Comparison of ENCODE assay signal across 31 mouse cellular contexts in the genomic region with DNA sequence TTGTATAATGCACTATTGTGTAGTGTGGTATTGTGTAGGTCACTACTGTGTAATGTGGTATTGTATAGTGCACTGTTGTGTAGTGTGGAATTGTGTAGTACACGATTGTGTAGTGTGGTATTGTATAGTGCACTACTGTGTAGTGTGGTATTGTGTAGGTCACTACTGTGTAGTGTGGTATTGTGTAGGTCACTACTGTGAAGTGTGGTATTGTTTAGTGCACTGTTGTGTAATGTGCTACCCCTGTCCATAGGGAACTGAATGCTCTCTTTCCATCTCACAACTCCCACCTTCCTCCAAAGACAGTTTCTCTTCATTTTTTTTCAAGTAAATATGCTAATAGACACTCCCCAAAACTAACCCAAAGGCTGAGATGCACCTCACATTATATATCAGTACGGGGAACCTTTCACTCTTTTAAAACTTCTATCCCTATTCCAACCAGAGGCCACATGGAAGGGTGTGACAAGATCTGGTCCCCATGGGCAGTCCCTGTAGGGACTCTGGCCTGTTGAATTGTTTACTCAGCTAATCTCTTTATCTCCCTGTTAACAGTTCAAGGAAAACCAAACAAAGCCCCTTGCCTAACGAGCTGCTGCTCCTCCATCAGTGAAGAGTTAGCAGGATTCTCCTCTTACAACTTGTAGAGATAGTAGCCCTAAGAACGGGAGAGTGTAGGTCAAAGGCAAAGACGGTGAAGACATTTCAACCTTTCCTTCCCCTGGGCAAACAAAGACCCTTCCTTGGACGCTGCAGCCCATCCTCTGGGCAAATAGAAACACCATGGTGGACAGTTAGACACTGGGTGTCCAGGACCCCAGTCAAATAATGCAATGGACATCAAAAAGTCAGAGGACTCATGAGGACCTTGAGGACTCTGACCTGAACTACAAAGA. TPM values are rescaled to one million over a fixed set of nuclear protein-coding genes. Genes with fewer than 3 reads are reported as not detected.
DNase-seq lines count a peak whose midpoint lies in the region; ATAC-seq and TF ChIP-seq lines count a peak whose summit lies in the region.
"Had no signal": no experiment of that assay in that cellular context is flagged by ENCODE, and none has a peak within 500 bp of the region (broad histone marks: within the 10 kb centered on the region; RNA-seq: fewer than 3 reads in every experiment).

No protein-coding gene starts in this region.

- H3K36me3 ChIP-seq in heart, embryonic 11.5 days (ENCODE audit: control insufficient read depth, insufficient read depth, low read length) = no peaks in the 10 kb centered on the region; the same call in 1 of the 2 replicates
- no peaks in the 10 kb centered on the region; the same call in 1 of the 2 replicates for H3K36me3 ChIP-seq in liver, embryonic 14.5 days (replicated peaks; ENCODE audit: control insufficient read depth, insufficient read depth, low read depth)
- H3K36me3 ChIP-seq: midbrain, embryonic 15.5 days had no signal

- 0 out of 2 replicates have a peak, but pooled peaks cover 2% of the 10 kb centered on the region for H3K9me3 ChIP-seq in heart, embryonic 11.5 days (replicated peaks; ENCODE audit: control insufficient read depth, low read length)
- H3K9me3 ChIP-seq in liver, embryonic 14.5 days (ENCODE audit: control insufficient read depth, low read length) = no peaks in the 10 kb centered on the region
- H3K9me3 ChIP-seq: embryonic facial prominence, embryonic 15.5 days; forebrain, embryonic 13.5 days; lung, embryonic 15.5 days; midbrain, embryonic 15.5 days had no signal

- no peaks in the 10 kb centered on the region for H3K27me3 ChIP-seq in heart, embryonic 11.5 days (ENCODE audit: control insufficient read depth, insufficient read depth, low read length)
- no peaks in the 10 kb centered on the region for H3K27me3 ChIP-seq in liver, embryonic 14.5 days (ENCODE audit: control insufficient read depth, insufficient read depth, low read length)
- H3K27me3 ChIP-seq: CH12.LX; embryonic facial prominence, embryonic 15.5 days; forebrain, embryonic 13.5 days; heart, embryonic 13.5 days; limb, embryonic 13.5 days; lung, embryonic 15.5 days; midbrain, embryonic 15.5 days had no signal

- TF ChIP-seq EP300 in liver, embryonic 14.5 days (IDR thresholded peaks at IDR 0.05; ENCODE audit: low read depth) = no peak

- peak; percentile 61 for DNase-seq in heart, adult 11 months
- no peak for DNase-seq in liver, embryonic 14.5 days (ENCODE audit: low read depth in 3 of 3, low spot score in 3 of 3)
- no peak for DNase-seq in adrenal gland, adult 2 months
- DNase-seq in right cerebral cortex, adult 18-20 months = no peak
- DNase-seq: adrenal gland, adult 8-10 months; cerebellum, adult 8-10 months; cerebellum, postnatal 25 days; gastrocnemius, postnatal 25 days; heart, adult 2 months; heart, postnatal 10 days; kidney, adult 2 months; kidney, postnatal 36 days; spleen, adult 18-20 months; thymus, adult 2 months; thymus, postnatal 36 days had no signal

- H3K4me3 ChIP-seq in heart, embryonic 11.5 days (ENCODE audit: low read depth, low read length) = no peak overlapping the region
- no peak overlapping the region for H3K4me3 ChIP-seq in liver, embryonic 14.5 days (ENCODE audit: insufficient read depth in 1 of 2, low read depth in 2 of 2, low read length in 2 of 2)
- H3K4me3 ChIP-seq: embryonic facial prominence, embryonic 10.5 days; embryonic facial prominence, embryonic 15.5 days; forebrain, embryonic 13.5 days; heart, adult 2 months; heart, embryonic 13.5 days; layer of hippocampus, adult 2 months; left cerebral cortex, adult 2 months; limb, embryonic 13.5 days; lung, embryonic 15.5 days; midbrain, embryonic 15.5 days had no signal

- no peak overlapping the region for H3K27ac ChIP-seq in heart, embryonic 11.5 days (ENCODE audit: low read depth, low read length)
- no peak overlapping the region for H3K27ac ChIP-seq in liver, embryonic 14.5 days
- H3K27ac ChIP-seq: embryonic facial prominence, embryonic 10.5 days; embryonic facial prominence, embryonic 15.5 days; forebrain, embryonic 13.5 days; heart, adult 2 months; heart, embryonic 13.5 days; hindbrain, embryonic 14.5 days; layer of hippocampus, adult 2 months; left cerebral cortex, adult 2 months; limb, embryonic 13.5 days; lung, embryonic 15.5 days; midbrain, embryonic 15.5 days; stomach, postnatal 0 days had no signal

- ATAC-seq in heart, embryonic 11.5 days (replicated peaks; ENCODE audit: insufficient number of reproducible peaks, low FRiP score, low TSS enrichment) = no peak
- ATAC-seq in granulocyte monocyte progenitor cell, adult 5-6 weeks (replicated peaks; ENCODE audit: poor library complexity, severe bottlenecking) = peak; percentile 56; the same call in 1 of the 2 replicates
- peak; percentile 70 for ATAC-seq in liver, embryonic 14.5 days (ENCODE audit: insufficient read depth)
- peak; percentile 24; the same call in 1 of the 2 replicates for ATAC-seq in megakaryocyte progenitor cell, adult 5-6 weeks (replicated peaks; ENCODE audit: poor library complexity)
- ATAC-seq: activated CD4-positive, CD25-positive, alpha-beta regulatory T cell, adult 4 months; forebrain, embryonic 13.5 days; midbrain, embryonic 15.5 days had no signal

- H3K4me2 ChIP-seq in heart, embryonic 11.5 days = no peak overlapping the region
- H3K4me2 ChIP-seq in liver, embryonic 14.5 days (ENCODE audit: low read depth) = peak overlapping the region; percentile 26; the same call in 1 of the 2 replicates
- H3K4me2 ChIP-seq: embryonic facial prominence, embryonic 15.5 days; forebrain, embryonic 13.5 days; heart, embryonic 13.5 days; hindbrain, embryonic 14.5 days; limb, embryonic 13.5 days; lung, embryonic 15.5 days; midbrain, embryonic 15.5 days had no signal

- H3K4me1 ChIP-seq in heart, embryonic 11.5 days (ENCODE audit: control insufficient read depth, insufficient read depth, low read length) = no peaks in the 10 kb centered on the region
- peaks cover 0 to 35% of the 10 kb centered on the region in 2 experiments for H3K4me1 ChIP-seq in liver, embryonic 14.5 days (replicated peaks; ENCODE audit: control insufficient read depth in 2 of 2, insufficient read depth in 2 of 2, low read length in 1 of 2)
- H3K4me1 ChIP-seq: embryonic facial prominence, embryonic 10.5 days; embryonic facial prominence, embryonic 15.5 days; forebrain, embryonic 13.5 days; heart, embryonic 13.5 days; limb, embryonic 13.5 days; midbrain, embryonic 15.5 days had no signal

- no peak for TF ChIP-seq CTCF in liver, embryonic 14.5 days (IDR thresholded peaks at IDR 0.05; ENCODE audit: low read depth)

- H3K9ac ChIP-seq in heart, embryonic 11.5 days (ENCODE audit: low read depth, low read length) = no peak overlapping the region
- no peak overlapping the region for H3K9ac ChIP-seq in liver, embryonic 14.5 days (replicated peaks)
- H3K9ac ChIP-seq: embryonic facial prominence, embryonic 15.5 days; forebrain, embryonic 13.5 days; heart, embryonic 13.5 days; hindbrain, embryonic 14.5 days; limb, embryonic 13.5 days; lung, embryonic 15.5 days; midbrain, embryonic 15.5 days had no signal

- 36% methylated on average over 6 of the region's 6 CpGs for WGBS in heart, embryonic 11.5 days (ENCODE audit: insufficient replicate concordance)
- 49% methylated on average over 6 of the region's 6 CpGs for WGBS in liver, embryonic 14.5 days (ENCODE audit: insufficient replicate concordance)

RNA-seq across cellular contexts. Expression of a gene that starts 28.8 kb away (rescaled TPM):
- polyA plus RNA-seq in heart, embryonic 11.5 days (2014; fragmentation: Nextera tagmentation; extraction: Ambion mirVana) = 2.5 and 2.8 TPM in 2 replicates
- total RNA-seq in granulocyte monocyte progenitor cell, adult 5-6 weeks (2014; fragmentation: Nextera tagmentation) = 0.49 and 2.6 TPM in 2 replicates
- total RNA-seq in granulocyte monocyte progenitor cell, adult 5-6 weeks (2017) = 2.2 and 3.8 TPM in 2 replicates
- polyA plus RNA-seq in liver, embryonic 14.5 days (2012; rRNA removed) = 5.7 and 7.0 TPM in 2 replicates
- polyA plus RNA-seq in liver, embryonic 14.5 days (2014; fragmentation: Nextera tagmentation; extraction: Ambion mirVana) = 12.0 and 13.1 TPM in 2 replicates
- 1.2 and 1.8 TPM in 2 replicates for total RNA-seq in megakaryocyte progenitor cell, adult 5-6 weeks (2015)
- 1.8 and 1.9 TPM in 2 replicates for total RNA-seq in megakaryocyte progenitor cell, adult 5-6 weeks (2017)
- total RNA-seq in adrenal gland, adult 2 months (2021) = 100 to 1,000 TPM; 137 to 213 TPM
- polyA plus RNA-seq in adrenal gland, adult 2 months (2012; rRNA removed) = 15.7 and 27.8 TPM in 2 replicates

Comparison
In these comparisons a context has a peak if more than half of its experiments do, and no peak if none do; other contexts are left out.
1. RNA of a gene that starts 28.8 kb away (total RNA-seq): 137 to 213 TPM in adrenal gland, adult 2 months; 0.49 to 3.8 TPM in granulocyte monocyte progenitor cell, adult 5-6 weeks and 1.2 to 1.9 TPM in megakaryocyte progenitor cell, adult 5-6 weeks; every median in the first group is over 10 times any median in the second.